Mouse (Mus musculus): Measurements from ENCODE around the gene Gm867. TPM values are rescaled to one million over a fixed set of nuclear protein-coding genes. Genes with fewer than 3 reads are reported as not detected.

Gm867 gene
- total RNA-seq, 2 experiments from 2014 or later: not detected

DNA sequence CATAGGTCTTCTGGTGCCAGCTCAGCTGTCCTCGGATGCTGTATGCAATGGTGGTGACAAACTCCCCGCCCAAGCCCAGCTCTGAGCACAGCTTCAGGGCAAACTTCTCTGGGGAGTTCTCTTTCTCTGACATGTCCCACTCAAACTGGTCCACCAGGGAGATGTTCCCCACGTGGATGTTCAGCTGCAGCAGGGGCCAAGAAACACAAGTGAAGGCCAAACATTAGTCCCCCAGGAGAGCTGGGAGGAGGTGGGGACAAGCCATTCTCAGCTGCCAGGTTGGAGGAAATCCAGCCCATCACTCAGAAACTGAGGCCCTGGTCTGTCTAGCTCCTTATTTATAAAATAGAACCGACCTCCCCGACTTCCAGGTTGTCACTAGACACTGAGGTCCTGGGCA, 36.1 kb downstream of the Gm867 start:
- intact Hi-C loops (cut with DNase I): no loop called here
- no peak for DNase-seq (ENCODE audit: low spot score)

DNA sequence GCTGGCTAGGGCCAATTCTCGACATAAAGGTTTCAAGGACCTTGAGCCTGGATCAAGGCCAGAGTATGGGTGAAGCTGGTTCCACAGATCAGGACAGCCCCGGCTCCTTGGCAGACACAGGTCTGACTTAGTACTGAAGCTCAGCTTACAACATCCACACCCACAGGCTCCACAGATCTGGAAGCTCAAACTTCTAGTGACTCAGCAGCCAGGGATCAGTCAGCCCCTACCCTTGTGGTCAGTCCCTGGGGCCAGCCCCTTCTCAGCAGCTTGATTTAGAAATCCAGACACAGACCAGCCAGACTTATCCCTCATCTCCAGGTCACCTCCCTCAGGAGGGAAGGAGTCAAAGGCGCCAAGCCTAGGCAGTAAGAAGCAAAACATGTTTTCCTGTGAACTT, 41.6 kb downstream of the Gm867 start:
- intact Hi-C loops (cut with DNase I): no loop called here
- peak; percentile 72 for DNase-seq (ENCODE audit: low spot score)

DNA sequence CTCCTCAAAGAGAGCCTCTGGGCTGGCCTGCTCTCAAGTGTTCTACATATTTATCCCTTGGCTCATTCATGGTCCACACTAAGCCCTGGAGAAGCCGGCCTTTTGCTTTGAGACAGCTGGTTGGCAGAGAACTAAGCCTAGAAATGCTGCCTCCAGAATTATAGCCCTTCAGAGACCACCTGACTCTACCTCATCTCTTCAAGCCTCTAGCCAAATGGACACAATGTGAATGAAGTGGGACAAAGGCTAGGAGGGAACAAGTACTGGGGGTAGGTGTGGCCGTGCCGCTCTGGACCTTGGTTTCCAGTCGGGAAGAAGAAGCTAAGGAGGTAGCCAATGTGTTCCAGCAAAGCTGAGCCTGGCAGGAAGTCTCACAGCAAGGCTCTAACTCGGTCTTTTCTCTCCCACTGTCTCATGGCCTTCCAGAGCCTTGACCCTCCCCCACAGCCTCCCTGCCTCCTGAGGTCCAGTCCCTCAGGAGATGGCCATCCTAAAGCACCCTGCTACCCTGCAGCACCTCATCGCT, 42.4 kb downstream of the Gm867 start:
- no peak for DNase-seq (ENCODE audit: low spot score)
- intact Hi-C loops (cut with DNase I): no loop called here

DNA sequence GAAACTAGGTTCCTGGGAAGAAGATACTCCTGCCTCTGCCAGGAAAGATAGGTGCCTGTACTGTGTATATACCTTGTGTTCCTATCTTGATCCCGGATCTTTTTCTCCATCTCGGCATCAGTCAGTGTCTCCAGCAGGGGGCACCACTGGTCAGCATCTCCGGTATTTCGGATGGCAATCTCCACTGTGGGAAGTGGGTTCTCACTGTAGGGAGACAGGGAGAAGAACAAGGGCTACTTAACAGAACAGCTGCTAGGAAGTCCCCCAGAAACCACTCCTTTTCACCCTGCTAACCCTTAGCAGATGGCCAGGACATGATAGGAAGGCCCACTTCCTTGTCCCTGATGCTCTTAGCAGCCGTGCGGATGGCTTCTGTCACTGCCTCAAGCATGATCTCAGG, 43.1 kb downstream of the Gm867 start:
- no peak for DNase-seq (ENCODE audit: low spot score)
- intact Hi-C loops (cut with DNase I): loop anchor here (1.0 kb wide), 1 partner anchor 54 kb away; no protein-coding TSS in a partner anchor

DNA sequence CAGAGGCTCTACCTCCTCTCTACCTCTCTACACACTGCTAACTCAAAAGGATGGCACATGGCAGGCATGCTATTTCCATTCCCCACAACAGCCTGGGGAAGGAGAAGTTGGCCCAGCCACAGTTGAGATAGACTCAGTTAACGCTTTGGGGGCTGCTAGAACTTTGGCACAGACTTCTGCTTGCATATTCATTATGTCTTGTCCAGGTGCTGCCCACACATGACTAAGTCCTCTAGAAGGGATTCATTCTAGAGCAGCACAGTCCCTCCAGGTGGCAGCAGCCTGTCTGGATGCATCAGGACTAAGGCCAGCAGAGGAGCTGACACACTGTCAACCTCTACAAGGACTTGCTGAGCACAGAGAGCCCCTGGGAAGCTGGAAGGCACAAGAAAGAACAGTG, 44.3 kb downstream of the Gm867 start:
- intact Hi-C loops (cut with DNase I): no loop called here
- DNase-seq (ENCODE audit: low spot score): no peak

DNA sequence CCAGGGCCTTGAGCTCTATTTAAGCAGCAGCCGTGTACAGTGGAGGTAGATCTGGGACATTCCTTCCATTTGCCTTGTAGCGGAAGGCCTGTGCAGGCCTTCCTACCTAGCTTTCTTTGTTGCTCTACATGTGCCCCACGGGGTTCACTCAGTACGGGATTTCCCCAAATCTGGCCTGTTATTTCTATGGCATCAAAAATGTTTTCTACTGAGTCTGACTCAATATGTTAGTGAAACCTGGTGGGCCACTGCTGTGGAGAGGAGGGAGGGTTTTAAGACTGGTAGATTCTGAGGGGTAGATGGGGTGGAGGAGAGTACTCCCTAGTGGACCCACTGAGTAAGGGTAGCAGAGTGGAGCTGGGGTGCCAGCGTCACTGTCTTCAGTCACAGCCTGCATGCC, 44.7 kb downstream of the Gm867 start:
- intact Hi-C loops (cut with DNase I): no loop called here
- no peak for DNase-seq (ENCODE audit: low spot score)

DNA sequence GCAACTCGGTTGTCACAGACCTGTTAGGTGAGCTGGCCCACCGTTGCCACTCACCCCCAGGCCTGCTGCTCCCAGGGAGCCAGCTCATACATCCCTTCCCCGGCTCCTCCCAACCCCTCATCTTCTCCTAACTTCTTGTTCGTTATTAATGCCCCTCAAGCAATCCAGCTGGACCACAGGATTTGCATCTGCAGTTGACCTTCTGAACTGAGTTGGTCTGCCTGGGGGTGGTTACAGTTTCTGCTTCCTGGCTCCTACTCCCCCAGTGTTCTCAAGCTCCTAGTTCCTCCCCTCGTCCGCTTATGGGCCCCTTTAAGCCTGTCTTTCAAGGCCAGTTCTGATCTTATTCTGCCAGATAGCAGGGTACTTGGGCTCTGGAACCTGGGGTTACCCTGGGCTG, 45.9 kb downstream of the Gm867 start:
- intact Hi-C loops (cut with DNase I): no loop called here
- DNase-seq (ENCODE audit: low spot score): no peak

DNA sequence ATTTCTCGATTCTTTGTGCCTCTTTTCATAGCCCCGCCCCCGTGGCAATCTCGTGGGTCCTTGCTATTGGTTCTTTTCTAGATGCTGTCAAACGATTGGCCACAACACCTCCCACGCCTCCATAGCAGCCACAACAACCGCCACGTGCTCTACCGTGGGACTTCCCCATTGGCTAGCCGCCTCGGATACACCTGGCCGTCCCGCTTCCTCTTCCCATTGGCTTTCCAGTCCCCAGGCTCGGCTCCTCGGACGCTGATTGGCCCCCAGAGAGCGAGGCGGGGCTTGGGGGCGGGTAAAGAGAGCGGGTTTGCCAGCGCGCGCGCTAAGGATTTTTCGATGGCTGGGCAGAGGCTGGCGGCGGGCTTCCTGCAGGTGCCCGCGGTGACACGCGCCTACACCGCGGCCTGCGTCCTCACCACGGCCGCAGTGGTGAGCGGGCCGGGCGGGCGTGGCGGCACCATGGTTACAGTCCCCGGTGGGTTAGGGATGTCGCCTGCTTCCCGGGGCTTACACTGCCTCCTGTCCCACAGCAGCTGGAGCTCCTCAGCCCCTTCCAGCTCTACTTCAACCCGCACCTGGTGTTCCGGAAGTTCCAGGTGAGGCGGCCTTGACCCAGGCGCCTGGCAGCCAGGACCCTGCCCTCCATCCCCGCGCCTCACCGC, 47.3 kb downstream of the Gm867 start, which contains the start of gene Derl3:
Gene Derl3, plus strand, starts transcription at position 325 of the 662 bp plus-strand sequence.
- intact Hi-C loops (cut with DNase I): no loop called here
- peak; percentile 82 for DNase-seq (ENCODE audit: low spot score)

DNA sequence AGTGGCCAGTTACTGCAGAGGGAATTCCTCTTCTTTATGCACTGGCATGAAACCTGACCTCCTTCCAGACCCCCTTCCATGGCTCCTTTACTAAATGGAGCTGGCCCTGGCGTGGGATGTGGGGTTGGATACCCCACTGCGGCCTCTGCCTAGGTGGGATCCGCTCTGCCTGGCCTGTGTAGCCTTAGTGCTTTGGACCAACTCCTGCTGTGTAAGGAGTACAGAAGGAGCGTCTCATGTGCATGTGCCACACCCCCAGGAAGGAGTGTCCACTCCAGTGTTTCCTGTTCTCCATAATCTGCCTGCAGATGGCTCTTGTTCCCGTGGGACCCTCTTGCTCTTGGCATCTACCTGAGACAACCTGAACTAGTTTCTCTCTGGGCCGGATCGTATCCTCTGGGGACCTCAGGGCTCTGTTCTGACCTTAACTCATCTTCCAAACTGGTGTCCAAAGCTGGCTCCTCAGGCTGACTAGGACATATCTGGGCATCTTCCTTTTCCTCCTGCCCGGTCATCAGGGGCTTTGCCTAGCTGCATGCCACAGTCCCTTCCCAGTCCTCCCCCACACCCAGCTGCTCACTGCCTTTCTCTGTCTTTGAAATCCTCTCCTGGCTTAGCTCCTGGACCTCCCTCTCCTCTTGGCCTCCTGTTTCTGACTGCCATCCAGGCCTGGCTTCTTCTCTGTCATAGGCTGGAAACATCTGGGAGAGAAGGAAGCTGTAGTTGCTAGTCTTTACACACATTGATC, 50.9 kb downstream of the Gm867 start:
- no peak for DNase-seq (ENCODE audit: low spot score)
- intact Hi-C loops (cut with DNase I): no loop called here

Other genes with a start within 250 kb of the Gm867 start
- gene Cabin1, start 176.3 kb downstream of the Gm867 start, total RNA-seq (2021): 10 to 100 TPM; 19.6 to 22.6 TPM
- gene Ddt, start 167.3 kb downstream of the Gm867 start, total RNA-seq (2021): 100 to 1,000 TPM in 1 of 2 experiments, 10 to 100 TPM in 1; 93.7 to 102 TPM
- under 1 TPM in 1 of 2 experiments, not detected in 1; 0.44 TPM for gene Gm20441, start 159.7 kb downstream of the Gm867 start, total RNA-seq (2021)
- 1 to 10 TPM; 3.1 to 3.3 TPM for gene Gstt3, start 159.3 kb downstream of the Gm867 start, total RNA-seq (2021)
- 10 to 100 TPM; 12.2 to 13.4 TPM for gene Gstt1, start 142.1 kb downstream of the Gm867 start, total RNA-seq (2021)
- gene Gstt4, start 118.1 kb downstream of the Gm867 start, total RNA-seq (2021): not detected
- gene Gstt2, start 103.2 kb downstream of the Gm867 start, total RNA-seq (2021): 10 to 100 TPM in 1 of 2 experiments, 1 to 10 TPM in 1; 9.3 to 10.9 TPM
- gene Mif, start 80.4 kb downstream of the Gm867 start, total RNA-seq (2021): 100 to 1,000 TPM; 202 to 203 TPM
- gene Derl3, start 47.3 kb downstream of the Gm867 start, total RNA-seq (2021): under 1 TPM; 0.26 to 0.78 TPM
- gene Smarcb1, start 19.1 kb downstream of the Gm867 start, total RNA-seq (2021): 10 to 100 TPM; 22.8 to 22.9 TPM
- gene Chchd10, start 7.5 kb downstream of the Gm867 start, total RNA-seq (2021): 1,000 to 10,000 TPM; 1,761 to 1,834 TPM
- 1 to 10 TPM; 5.0 to 8.1 TPM for gene Mmp11, start 4.2 kb downstream of the Gm867 start, total RNA-seq (2021)
- gene Vpreb3, start 2.4 kb upstream of the Gm867 start, total RNA-seq (2021): not detected
- gene Gm5134, start 13.8 kb upstream of the Gm867 start, total RNA-seq (2021): not detected
- 1 to 10 TPM; 7.7 to 8.1 TPM for gene Zfp280b, start 92.0 kb upstream of the Gm867 start, total RNA-seq (2021)
- not detected for gene Slc5a4b, start 170.3 kb upstream of the Gm867 start, total RNA-seq (2021)
- not detected for gene Slc5a4a, start 206.8 kb upstream of the Gm867 start, total RNA-seq (2021)

Measured in heart, postnatal 25 days (tissue).